Mouse (Mus musculus) heart, postnatal 36 days (tissue): ENCODE measurements at regions not wholly inside any gene's neighbourhood (a gene's known extent, or its start where the extent isn't known, plus 50 kb on each side); places are given as distances from the start of the nearest gene placed in this dataset.
A peak's percentile ranks its signal among the peaks of the same experiment; 100 is the strongest.

Experiments
- DNase-seq, 2 experiments: peaks; one replicate each; pipeline ENCODE4 v3.0.0; 2021 to 2022
- intact Hi-C: fragments of 180-260 bp; cut with DNase I; formaldehyde crosslinking; loops from one replicate; pipeline ENCODE4 v1.15.1; 2025

DNA sequence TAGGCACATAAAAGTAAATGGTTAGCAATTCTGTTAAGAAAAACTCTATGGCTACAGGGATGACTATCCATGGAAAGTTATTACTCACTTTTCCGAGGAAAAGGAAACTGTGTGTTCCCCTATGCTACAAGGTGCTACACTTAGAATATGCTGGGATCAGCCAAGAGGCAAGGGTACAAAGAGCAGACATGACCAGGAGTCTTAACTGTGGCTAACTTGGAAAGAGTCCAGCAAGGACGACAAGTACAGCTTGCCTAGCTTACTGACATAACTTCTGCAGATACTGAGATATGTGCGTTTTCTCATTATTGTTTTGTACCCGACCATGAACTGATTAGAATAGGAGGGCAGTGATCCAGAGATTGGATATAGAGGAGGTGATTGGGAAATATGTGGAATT, 296.4 kb downstream of the Gm16223 start:
- no peak for DNase-seq
- intact Hi-C loops = no loop called here

DNA sequence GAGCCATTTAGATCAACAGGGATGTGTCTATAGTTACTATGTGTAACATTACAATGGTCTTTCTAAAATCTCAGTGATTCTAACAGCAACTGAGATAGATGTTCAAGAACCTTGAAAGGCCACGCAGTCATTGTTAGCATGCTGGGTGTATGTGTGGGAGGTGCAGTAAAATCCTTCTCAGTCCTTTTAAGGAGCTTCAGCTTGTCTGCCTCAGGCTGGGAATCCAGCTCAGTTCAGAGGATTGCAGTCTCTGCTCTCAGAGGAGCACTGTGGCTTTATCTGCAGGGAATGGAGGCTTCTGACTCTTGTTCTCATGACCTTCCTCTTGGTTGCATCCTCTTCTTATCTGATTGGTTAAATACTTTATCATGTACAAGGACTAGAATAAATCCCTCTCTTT, 320.2 kb downstream of the Gm16223 start:
- no peak for DNase-seq
- intact Hi-C loops = no loop called here

DNA sequence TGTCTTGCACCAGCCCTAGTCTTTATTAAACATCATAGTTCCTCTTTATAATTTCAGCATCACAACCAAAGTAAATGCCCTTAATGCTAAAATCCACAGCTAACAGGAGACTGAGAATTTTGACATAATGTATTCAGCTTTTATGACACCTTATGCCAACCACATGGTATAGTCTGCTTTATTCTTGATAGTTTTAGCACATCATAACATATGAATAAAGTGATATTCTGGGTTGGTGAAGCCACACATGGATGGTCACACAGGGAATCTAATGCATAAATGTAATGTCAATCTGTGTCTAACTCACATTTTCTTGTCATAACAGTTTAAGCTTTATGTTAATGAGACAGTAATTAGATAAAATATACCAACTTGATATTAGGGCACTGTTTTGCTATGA, 328.9 kb downstream of the Gm16223 start:
- DNase-seq = no peak
- intact Hi-C loops = no loop called here

DNA sequence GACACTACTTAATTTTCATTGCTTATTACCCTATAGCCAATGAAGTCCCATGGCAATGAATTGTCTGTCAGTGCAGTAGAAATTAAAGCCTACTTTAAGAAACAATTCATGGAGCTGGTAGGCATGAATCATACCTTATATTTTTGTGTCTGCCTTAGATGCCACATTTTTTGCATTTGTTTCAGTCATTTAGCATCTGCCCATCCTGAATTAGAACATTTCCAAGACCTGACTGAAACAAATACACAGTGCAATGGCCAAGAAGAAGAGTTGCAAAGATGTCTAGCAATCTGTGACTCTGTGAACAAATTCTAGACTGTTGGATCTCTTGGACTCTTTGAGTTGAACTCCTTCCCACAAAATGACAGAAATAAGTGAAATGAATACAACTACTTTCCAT, 342.2 kb downstream of the Gm16223 start:
- DNase-seq = no peak
- intact Hi-C loops = loop anchor here (5.0 to 10.0 kb wide), 4 partner anchors 525 to 982 kb away; no protein-coding TSS in a partner anchor

DNA sequence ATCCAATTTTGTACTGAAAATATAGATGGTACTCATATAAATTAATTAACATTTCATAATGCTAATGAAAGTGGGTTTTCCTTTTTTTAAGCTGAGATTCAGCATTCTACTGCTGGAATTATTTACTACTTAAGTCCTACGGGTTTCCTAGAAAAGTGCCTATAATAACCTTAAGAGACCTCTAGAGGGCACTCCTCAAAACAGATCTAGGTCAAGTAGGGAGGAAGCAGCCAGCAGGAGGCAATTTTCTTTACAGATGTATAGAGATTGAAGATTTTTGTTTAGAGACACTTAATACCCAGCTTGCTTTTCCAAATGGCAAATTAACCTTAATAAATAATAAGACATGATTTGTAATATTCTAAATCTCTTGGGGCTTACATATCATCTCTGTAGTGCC, 344.5 kb downstream of the Gm16223 start:
- intact Hi-C loops = loop anchor here (5.0 to 10.0 kb wide), 4 partner anchors 527 to 980 kb away; no protein-coding TSS in a partner anchor
- DNase-seq = no peak

GRCm38 (mm10) chr5:42425902-42426301, 358.1 kb downstream of the Gm16223 start:
- DNase-seq = no peak
- intact Hi-C loops = no loop called here

DNA sequence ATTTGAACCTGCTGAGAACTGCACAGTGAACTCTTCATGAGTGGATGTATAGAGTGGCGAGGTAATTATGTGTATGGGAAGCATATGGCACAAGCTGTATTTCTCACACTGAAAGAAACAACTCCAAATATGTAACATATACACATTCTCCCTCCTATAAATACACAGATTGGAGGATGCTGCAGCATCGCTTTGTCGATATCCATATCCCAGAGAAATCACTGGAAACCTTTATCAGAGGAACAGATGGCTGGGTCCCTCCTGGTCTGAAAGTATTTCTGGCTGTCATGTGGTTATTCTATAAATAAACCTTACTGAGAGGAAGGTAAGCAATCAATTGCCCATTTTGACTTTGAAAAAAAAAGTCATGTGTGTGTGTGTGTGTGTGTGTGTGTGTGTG, 365.4 kb downstream of the Gm16223 start:
- intact Hi-C loops = no loop called here
- no peak for DNase-seq

DNA sequence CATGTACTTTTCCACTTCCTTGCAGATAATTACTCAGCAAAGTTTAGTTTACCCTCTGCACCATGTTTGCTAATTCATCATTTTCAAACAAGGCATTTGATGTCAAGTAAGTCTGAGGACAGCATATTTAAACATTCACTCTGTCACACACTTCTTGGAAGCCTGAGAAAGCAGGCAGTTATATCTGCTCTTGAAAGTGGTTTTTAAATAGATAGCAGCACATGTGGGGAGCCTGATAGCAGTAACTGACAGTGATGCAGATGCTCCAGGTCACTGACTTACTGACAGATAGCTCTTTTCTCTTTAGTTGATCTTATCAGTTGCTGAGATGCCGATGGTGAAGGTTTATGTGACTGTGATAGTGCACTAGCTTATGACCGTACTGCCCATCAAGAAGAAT, 380.9 kb downstream of the Gm16223 start:
- DNase-seq = no peak
- intact Hi-C loops = no loop called here

- intact Hi-C loops = no loop called here
- DNase-seq = peak; percentile 4 to 19
Measured at GRCm38 (mm10) chr5:42449581-42449980, 381.8 kb downstream of the Gm16223 start.

DNA sequence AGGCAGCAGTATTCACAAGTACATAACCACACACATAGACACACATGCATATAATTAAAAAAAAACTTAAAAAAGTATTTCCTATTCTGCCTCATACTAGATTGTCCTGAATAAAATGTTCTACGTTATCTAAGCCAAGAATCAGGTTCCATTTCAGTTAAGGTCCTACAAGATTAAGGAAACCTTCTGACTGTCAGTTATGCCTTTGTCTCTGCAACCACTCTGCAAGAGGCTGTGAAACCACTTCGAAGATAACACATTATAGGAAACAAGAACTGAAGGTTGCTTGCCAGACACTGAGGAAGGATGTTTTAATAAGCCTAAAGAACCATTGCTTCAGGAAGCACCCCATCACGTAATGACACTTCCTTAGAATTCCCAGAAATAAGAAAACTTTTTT, 385.9 kb downstream of the Gm16223 start:
- intact Hi-C loops = no loop called here
- DNase-seq = no peak

- intact Hi-C loops = no loop called here
- no peak for DNase-seq
Measured at GRCm38 (mm10) chr5:42461195-42461594, 393.4 kb downstream of the Gm16223 start.

DNA sequence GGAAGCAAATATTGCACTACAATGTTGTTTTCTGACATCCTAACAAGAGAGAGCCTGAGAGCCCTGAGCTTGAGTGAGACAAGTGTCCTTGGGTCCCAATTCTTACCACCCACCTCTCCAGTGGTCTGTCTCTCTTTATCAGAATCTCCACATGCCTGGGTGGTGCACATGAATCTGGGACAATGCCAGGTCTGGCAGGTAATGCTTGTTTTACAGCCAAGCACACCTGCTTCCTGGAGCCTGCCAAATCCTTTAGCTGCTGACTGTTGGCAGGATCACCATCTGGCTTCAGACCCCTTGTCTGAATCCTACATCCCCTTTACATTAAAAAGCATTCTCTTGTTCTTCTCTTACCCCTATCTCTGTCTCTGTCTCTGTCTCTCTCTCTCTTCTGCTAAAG, 397.1 kb downstream of the Gm16223 start:
- DNase-seq = no peak
- intact Hi-C loops = no loop called here

- no peak for DNase-seq
- intact Hi-C loops = no loop called here
Measured at GRCm38 (mm10) chr5:42473493-42473892, 405.7 kb downstream of the Gm16223 start.

DNA sequence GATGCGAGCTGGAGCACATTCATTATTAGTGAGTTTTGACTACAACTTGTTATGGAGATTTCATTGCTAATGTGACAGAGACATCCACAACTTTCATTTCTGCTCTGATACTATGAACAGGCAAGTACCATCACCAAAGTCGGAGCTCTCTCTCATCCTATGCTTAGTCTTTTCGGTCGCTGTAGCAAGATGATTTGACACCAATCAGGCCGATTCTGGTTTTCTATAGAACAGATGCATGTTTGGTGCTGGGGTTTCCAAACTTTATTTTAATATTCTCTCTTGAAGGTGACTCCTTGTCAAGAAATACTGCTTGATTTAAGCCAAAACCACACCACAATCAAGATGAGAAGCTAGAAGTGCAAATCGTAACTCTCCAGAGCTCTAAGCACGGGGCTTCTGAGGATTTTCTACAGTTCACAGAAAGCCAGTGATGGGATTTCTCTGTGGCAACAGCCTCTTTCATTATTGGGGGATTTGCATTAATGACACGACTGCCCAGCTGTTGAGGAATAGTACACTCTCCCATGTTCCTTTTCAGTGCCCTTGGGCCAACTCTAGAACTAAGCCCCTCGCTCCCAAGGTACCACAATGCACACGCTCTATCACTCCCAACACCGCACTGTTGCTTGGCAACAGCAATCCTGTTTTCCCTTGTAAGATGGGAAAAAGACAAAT, 434.5 kb downstream of the Gm16223 start:
- no peak for DNase-seq
- intact Hi-C loops = no loop called here

DNA sequence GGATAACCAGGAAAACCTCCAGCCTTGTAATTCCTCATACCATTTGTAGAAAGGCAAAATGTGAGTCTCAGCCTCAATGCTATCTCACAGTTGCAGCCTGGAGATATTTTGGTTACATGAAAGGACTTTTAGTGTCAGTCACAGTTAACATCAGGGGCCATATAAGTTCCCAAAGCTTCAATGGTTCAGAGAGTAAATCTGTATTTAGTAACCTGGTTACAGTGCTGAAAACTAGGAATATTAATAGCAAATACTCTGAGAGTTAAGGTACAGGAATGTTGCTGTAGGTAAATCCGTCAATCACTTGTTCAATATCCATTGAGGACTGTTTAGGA, 435.0 kb downstream of the Gm16223 start:
- intact Hi-C loops = no loop called here
- no peak for DNase-seq

GRCm38 (mm10) chr5:42509200-42509599, 441.4 kb downstream of the Gm16223 start:
- no peak for DNase-seq
- intact Hi-C loops = no loop called here

DNA sequence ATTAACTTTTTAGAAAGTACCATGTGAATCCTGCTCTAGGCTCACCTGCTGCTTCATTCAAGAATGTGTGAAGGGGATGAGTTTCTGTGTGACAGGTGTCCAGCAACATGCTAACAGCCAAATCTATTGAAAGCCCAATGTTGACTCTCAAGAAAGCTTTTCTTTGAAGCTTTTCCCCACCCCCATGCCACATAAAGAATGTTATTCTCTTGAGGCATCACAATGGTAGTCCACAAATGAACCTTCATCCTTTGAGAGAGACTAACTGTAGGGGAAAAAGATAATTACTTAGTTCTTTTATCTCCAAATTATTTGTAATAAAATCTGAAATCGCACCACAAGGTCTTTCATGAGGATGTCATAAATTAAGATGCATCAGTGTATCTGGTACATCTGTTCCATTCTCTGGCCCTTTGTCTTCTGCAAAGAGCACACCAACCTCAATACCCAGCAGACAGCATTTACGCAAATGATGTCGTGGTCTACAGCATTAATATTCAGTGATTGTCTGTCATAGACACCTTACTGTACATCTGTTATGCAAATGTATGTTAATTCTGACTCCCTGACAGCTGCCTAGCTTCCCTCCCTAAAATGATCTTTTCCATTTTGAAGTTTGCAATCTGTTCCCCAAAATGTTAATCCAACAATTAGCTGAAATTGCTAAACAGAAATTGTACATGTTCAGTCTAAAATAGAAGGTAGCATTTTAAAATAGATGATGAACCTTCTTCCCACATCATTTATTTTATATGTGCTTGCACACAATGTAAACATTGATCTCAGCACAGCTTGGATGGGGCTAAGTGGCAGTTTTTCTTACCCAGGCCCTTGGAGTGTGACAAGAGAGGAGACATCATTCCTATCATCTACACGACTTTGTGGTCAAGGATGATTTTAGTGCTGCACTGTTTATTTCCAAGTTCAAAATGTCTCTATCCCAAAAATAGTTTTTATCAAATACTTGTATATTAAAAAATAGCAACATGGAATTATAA, 455.7 kb downstream of the Gm16223 start:
- no peak for DNase-seq
- intact Hi-C loops = no loop called here

- intact Hi-C loops = no loop called here
- DNase-seq = no peak
Measured at GRCm38 (mm10) chr5:42525431-42525830, 457.7 kb downstream of the Gm16223 start.

GRCm38 (mm10) chr5:42560537-42560936, 492.8 kb downstream of the Gm16223 start:
- intact Hi-C loops = no loop called here

GRCm38 (mm10) chr5:42563406-42563805, 495.6 kb downstream of the Gm16223 start:
- no peak for DNase-seq
- intact Hi-C loops = no loop called here

More at GRCm38 (mm10) chr5:42560537-42560936, 492.8 kb downstream of the Gm16223 start:
- DNase-seq = no peak

DNA sequence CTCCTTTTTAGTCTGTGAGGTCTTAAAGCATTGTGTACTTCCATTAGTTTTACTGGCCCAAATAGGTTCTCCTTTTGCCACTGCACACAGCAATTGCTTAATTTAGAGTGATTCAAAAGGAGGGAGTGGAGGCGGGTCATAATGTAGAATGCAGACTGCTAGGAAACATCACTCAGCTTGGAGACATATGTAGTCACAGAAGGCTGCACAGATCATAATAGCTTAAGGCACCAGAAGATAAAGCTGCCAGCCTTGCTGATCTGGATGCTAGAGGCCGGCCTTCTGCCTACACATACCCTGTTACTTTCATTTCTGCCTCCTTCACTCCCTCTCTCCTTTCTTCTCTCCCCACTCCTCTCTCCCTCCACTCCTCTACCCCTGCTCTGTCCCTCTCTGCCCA, 508.2 kb downstream of the Gm16223 start:
- DNase-seq = no peak
- intact Hi-C loops = no loop called here
